ENCODE assay signal across 8 mouse cellular contexts in the genomic region with DNA sequence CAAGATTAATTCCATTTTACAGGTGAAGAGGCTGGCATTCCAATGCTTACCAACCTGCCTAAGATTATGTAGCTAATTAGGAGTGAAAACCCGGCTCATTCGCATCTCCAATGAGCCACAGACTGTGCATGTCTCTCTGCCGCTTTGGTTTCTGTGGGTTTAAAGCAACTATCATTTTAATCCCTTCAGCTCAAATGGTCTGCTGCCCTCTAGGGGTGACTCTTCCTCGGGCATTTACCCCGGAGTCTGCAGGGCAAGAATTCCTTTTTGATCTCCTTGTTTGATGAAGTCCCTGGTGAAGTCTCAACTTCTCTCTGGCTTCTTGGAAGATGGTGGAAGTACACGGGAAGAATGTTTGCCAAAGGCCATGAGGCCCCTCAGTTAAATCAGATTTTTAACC.
DNase-seq lines count a peak whose midpoint lies in the region; ATAC-seq and TF ChIP-seq lines count a peak whose summit lies in the region.

No protein-coding gene starts in this region.

- TF ChIP-seq CTCF in brain, embryonic 14.5 days (IDR thresholded peaks at IDR 0.05; ENCODE audit: borderline replicate concordance, extremely low read depth, insufficient read depth, insufficient read length) = peak; percentile 71; the same call in 1 of the 2 replicates

- no peak for ATAC-seq in cerebellum, adult (ENCODE audit: insufficient number of reproducible peaks, low FRiP score, low TSS enrichment)

- TF ChIP-seq POLR2A in brain, embryonic 14.5 days (IDR thresholded peaks at IDR 0.05; ENCODE audit: borderline replicate concordance, extremely low read depth, insufficient read depth, insufficient read length, poor library complexity, severe bottlenecking) = no peak

- DNase-seq in cerebellum, adult 8-10 months = peak; percentile 17
- peak; percentile 49 to 50 for DNase-seq in B cell, adult 2 months
- peak; percentile 69 for DNase-seq in brain, embryonic 14.5 days (ENCODE audit: low read depth)
- peak; percentile 62 for DNase-seq in gastrocnemius, postnatal 10 days
- DNase-seq in layer of hippocampus, adult 9-11 months = peak; percentile 57
- DNase-seq in lung, postnatal 36 days = peak; percentile 90
- DNase-seq in spleen, postnatal 4 days (ENCODE audit: low spot score in 2 of 2) = peak; percentile 60 to 84

Comparison
In these comparisons a context has a peak if more than half of its experiments do, and no peak if none do; other contexts are left out.
1. DNase-seq: peak in every context shown above with its lines; median percentile 90 in lung, postnatal 36 days; 72 in spleen, postnatal 4 days; 69 in brain, embryonic 14.5 days; 62 in gastrocnemius, postnatal 10 days; 57 in layer of hippocampus, adult 9-11 months; 50 in B cell, adult 2 months; 17 in cerebellum, adult 8-10 months.